Mouse (Mus musculus): ENCODE measurements around the gene Oas1d. TPM values are rescaled to one million over a fixed set of nuclear protein-coding genes. Genes with fewer than 3 reads are reported as not detected.
"Not testable (repeated sequence)": the region's sequence is repeated elsewhere in the genome, so short reads cannot be mapped to it uniquely, and the experiment has no call there.

Gene Oas1d
- polyA plus RNA-seq, 1 experiment from 2014 or later: not detected

DNA sequence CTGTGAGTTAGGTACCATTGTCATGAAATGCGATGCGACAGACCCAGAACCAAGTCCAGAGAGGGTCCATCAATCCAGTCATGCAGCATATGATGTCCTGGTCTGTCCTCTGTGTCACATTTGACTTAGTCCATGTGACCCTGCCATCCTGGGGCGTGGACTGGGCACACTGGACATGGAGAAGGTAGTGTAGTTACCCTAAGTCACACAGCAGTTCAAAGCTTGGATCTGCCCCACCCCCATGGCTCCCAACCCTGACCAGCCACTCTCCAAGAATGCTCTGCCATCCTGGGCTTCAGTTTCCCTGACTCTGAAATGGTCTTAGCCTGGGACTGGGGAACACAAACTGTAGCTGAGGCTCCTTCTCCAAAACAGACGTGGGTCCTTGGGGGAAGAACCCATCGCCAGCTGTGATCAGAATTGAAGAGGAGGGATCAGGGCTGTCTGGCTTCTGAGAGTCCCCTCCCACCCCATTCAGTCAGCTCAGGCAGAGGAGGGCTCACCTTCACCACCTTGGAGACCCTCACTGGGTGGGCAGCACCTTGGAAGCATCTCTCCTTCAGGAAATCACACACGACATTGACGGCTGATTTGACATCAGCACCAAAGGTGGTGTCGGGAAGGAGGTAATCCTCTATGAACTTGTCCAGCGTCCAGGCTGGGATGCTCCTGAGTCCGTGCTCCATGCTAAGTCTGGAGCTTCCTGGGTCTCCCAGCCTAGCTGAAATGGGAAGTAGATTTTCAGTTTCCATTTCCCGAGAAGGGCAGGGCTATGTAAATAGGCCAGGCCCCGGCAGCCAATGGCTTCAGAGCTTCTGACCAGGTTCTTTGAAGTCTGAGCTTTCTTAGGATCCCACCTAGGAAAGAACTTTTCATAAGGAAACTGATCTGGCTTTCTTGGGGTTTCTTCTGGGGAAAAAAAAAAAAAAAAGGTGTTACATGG, 7.3 kb upstream of the Oas1d start, which contains the start of gene Oas1a:
Oas1a (minus strand) TSS at position 731 of the 943 bp plus-strand sequence.
- not testable (repeated sequence) for H3K4me1 ChIP-seq; H3K27ac ChIP-seq; H3K9me3 ChIP-seq; ATAC-seq (ENCODE audit: insufficient number of reproducible peaks, low FRiP score, low TSS enrichment, low read depth); H3K36me3 ChIP-seq; H3K27me3 ChIP-seq; H3K4me2 ChIP-seq; H3K9ac ChIP-seq; H3K4me3 ChIP-seq
- 29% methylated on average over 9 of the region's 12 CpGs for WGBS

GRCm38 (mm10) chr5:120908196-120908920, 6.0 kb upstream of the Oas1d start:
- no peak for ATAC-seq (ENCODE audit: insufficient number of reproducible peaks, low FRiP score, low TSS enrichment, low read depth)
- WGBS: 54% methylated on average over 7 of the region's 7 CpGs
- H3K4me2 ChIP-seq: no peak overlapping the region
- no peaks in the 10 kb centered on the region for H3K36me3 ChIP-seq
- H3K9me3 ChIP-seq: no peaks in the 10 kb centered on the region
- H3K27ac ChIP-seq: no peak overlapping the region
- H3K4me3 ChIP-seq: no peak overlapping the region
- no peaks in the 10 kb centered on the region for H3K27me3 ChIP-seq
- H3K9ac ChIP-seq: no peak overlapping the region
- H3K4me1 ChIP-seq: no peaks in the 10 kb centered on the region

GRCm38 (mm10) chr5:120919156-120919935, 5.0 kb downstream of the Oas1d start:
- H3K4me1 ChIP-seq; H3K9me3 ChIP-seq; H3K27ac ChIP-seq; H3K4me3 ChIP-seq; H3K36me3 ChIP-seq; ATAC-seq (ENCODE audit: insufficient number of reproducible peaks, low FRiP score, low TSS enrichment, low read depth); H3K9ac ChIP-seq; H3K27me3 ChIP-seq; H3K4me2 ChIP-seq: not testable (repeated sequence)
- WGBS: 61% methylated on average over 2 of the region's 2 CpGs

- Histone ChIP-seq H3K4me1 (no peaks in the 10 kb centered on the region), H3K9me3 (no peaks in the 10 kb centered on the region), H3K27ac (no peak overlapping the region), H3K9ac (no peak overlapping the region), H3K4me2 (no peak overlapping the region), H3K4me3 (no peak overlapping the region), H3K36me3 (no peaks in the 10 kb centered on the region), H3K27me3 (no peaks in the 10 kb centered on the region)
- WGBS: 80% methylated on average over 3 of the region's 3 CpGs
- ATAC-seq (ENCODE audit: insufficient number of reproducible peaks, low FRiP score, low TSS enrichment, low read depth): no peak
Observed at GRCm38 (mm10) chr5:120920296-120920695, 6.0 kb downstream of the Oas1d start.

DNA sequence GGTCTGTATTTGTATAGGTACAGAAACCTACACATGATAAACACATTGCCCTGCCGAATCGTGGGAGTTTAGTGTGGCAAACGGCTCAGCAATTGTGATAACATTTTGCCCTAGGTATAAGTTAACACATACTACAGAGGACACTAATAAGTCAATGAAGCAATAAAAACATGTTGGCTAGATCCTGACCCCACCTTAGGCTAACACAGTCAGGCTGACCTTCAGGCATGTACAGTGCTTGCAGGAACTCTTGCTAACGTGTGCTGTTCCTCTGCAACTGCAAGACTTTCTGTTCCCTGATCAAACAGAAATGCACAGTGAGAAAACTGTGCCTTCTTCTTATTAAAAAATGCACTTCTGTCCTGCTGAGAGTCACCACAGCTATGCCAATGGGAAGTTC, 9.6 kb downstream of the Oas1d start:
- no peak overlapping the region for H3K9ac ChIP-seq
- H3K27me3 ChIP-seq: 0 out of 2 replicates have a peak, but pooled peaks cover 3% of the 10 kb centered on the region
- H3K36me3 ChIP-seq: no peaks in the 10 kb centered on the region
- no peak for ATAC-seq (ENCODE audit: insufficient number of reproducible peaks, low FRiP score, low TSS enrichment, low read depth)
- H3K9me3 ChIP-seq: no peaks in the 10 kb centered on the region
- no peak overlapping the region for H3K4me3 ChIP-seq
- H3K27ac ChIP-seq: no peak overlapping the region
- H3K4me2 ChIP-seq: no peak overlapping the region
- H3K4me1 ChIP-seq: no peaks in the 10 kb centered on the region
- 72% methylated on average over 4 of the region's 4 CpGs for WGBS

DNA sequence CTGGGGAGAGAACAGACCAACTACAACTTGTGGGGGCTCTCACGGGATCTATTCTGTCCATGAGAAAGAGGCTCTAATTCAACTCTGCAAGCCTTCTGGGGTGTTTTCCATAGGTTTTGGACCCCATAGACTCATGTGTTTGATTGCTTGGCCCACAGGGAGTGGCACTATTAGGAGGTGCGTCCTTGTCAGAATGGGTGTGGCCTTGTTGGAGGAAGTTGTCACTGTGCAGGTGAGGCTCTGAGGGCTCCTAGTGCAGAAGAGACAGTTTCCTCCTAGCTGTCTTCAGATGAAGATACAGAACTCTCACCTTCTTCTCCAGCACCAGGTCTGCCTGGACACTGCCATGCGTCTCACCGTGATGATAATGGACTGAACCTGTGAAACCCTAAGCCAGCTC, 10.2 kb downstream of the Oas1d start:
- not testable (repeated sequence) for H3K4me1 ChIP-seq; H3K27me3 ChIP-seq; ATAC-seq (ENCODE audit: insufficient number of reproducible peaks, low FRiP score, low TSS enrichment, low read depth); H3K9ac ChIP-seq; H3K27ac ChIP-seq; H3K4me3 ChIP-seq; H3K4me2 ChIP-seq; H3K36me3 ChIP-seq; H3K9me3 ChIP-seq
- 75% methylated on average over 4 of the region's 4 CpGs for WGBS

GRCm38 (mm10) chr5:120926311-120926710, 12.0 kb downstream of the Oas1d start:
- H3K4me3 ChIP-seq; H3K4me2 ChIP-seq; H3K4me1 ChIP-seq; H3K9me3 ChIP-seq; ATAC-seq (ENCODE audit: insufficient number of reproducible peaks, low FRiP score, low TSS enrichment, low read depth); H3K27ac ChIP-seq; H3K9ac ChIP-seq; H3K36me3 ChIP-seq; H3K27me3 ChIP-seq: not testable (repeated sequence)
- WGBS: 61% methylated on average over 2 of the region's 2 CpGs

DNA sequence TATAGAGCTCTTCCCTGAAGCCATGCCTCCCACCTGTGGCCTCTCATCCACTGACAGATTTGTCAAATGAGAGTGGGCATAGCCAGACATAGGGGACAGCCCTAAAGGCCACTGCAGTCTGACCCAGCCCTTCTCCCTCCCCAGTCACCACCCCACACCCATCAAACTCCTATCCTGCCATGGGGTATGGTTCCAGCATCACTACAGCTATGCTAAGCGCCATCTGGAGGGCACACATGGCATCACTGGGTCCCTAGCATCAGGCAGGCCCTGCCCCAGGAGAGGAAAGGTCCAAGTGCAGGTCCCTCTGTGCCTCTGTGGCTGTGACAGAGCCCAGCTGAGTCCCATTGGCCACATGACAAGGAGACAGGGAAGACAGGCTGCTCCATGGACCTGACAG, 12.7 kb downstream of the Oas1d start:
- Histone ChIP-seq H3K36me3 (no peaks in the 10 kb centered on the region), H3K4me1 (no peaks in the 10 kb centered on the region), H3K9me3 (no peaks in the 10 kb centered on the region), H3K4me3 (no peak overlapping the region), H3K4me2 (no peak overlapping the region), H3K9ac (no peak overlapping the region), H3K27me3 (0 out of 2 replicates have a peak, but pooled peaks cover 3% of the 10 kb centered on the region), H3K27ac (no peak overlapping the region)
- ATAC-seq (ENCODE audit: insufficient number of reproducible peaks, low FRiP score, low TSS enrichment, low read depth): no peak
- 15% methylated on average over 1 of the region's 1 CpGs for WGBS

- Histone ChIP-seq H3K27ac (no peak overlapping the region), H3K27me3 (no peaks in the 10 kb centered on the region), H3K4me3 (no peak overlapping the region), H3K4me2 (no peak overlapping the region), H3K9me3 (no peaks in the 10 kb centered on the region), H3K36me3 (no peaks in the 10 kb centered on the region), H3K4me1 (no peaks in the 10 kb centered on the region), H3K9ac (no peak overlapping the region)
- 12% methylated on average over 5 of the region's 5 CpGs for WGBS
- no peak for ATAC-seq (ENCODE audit: insufficient number of reproducible peaks, low FRiP score, low TSS enrichment, low read depth)
Observed at GRCm38 (mm10) chr5:120933966-120934365, 19.6 kb downstream of the Oas1d start.

DNA sequence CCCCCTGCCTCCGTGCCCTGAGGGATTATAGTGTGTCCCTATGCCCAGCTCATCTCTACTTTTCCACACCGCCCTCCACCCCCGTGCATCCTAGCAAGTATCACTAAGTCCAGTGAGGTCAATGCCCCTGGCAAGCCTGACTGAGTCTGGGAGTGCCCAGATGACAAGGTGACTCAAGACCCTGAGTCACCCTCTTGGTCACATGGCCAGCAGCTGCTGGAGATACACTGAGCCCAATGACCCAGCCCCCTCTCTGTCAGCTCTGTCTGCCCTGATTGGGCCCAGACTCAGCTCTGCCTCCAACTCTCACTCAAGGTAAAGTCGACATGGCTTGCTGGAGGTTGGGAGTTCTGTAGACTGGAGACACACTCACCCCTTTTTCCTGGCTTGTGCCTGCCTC, 23.5 kb downstream of the Oas1d start:
- 73% methylated on average over 4 of the region's 4 CpGs for WGBS
- H3K4me3 ChIP-seq: no peak overlapping the region
- H3K4me1 ChIP-seq: no peaks in the 10 kb centered on the region
- H3K27ac ChIP-seq: no peak overlapping the region
- H3K27me3 ChIP-seq: no peaks in the 10 kb centered on the region
- ATAC-seq (ENCODE audit: insufficient number of reproducible peaks, low FRiP score, low TSS enrichment, low read depth): no peak
- no peak overlapping the region for H3K9ac ChIP-seq
- H3K9me3 ChIP-seq: no peaks in the 10 kb centered on the region
- H3K4me2 ChIP-seq: no peak overlapping the region
- H3K36me3 ChIP-seq: no peaks in the 10 kb centered on the region

DNA sequence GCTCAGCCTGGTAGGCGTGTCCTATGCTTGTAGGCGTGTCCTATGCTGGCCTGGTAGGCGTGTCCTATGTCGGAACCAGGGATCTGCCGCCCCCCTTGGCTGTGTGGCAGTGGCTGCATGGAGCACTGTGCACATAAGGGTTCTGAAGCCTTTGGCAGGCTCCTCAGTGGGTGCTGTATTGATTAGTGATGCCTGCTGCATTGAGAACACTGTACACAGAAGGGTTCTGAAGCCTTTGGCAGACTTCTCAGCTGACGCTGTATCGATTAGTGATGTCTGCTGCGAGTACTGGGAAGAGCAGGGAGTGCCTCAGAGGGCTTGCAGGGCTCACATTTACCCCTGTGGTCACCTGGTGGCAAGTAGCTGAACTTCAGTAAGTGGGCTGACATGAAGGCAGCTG, 24.2 kb downstream of the Oas1d start:
- Histone ChIP-seq H3K4me3 (no peak overlapping the region), H3K4me1 (no peaks in the 10 kb centered on the region), H3K9ac (no peak overlapping the region), H3K27ac (no peak overlapping the region), H3K27me3 (no peaks in the 10 kb centered on the region), H3K4me2 (no peak overlapping the region), H3K36me3 (no peaks in the 10 kb centered on the region), H3K9me3 (no peaks in the 10 kb centered on the region)
- WGBS: 46% methylated on average over 8 of the region's 8 CpGs
- no peak for ATAC-seq (ENCODE audit: insufficient number of reproducible peaks, low FRiP score, low TSS enrichment, low read depth)
